Mouse (Mus musculus) E14TG2a.4 (cell line): ENCODE measurements around the gene Fbxo11.

Experiments
- CTCF ChIP-seq: conservative IDR thresholded peaks from 2 replicates; pipeline ENCODE4 v1.5.1; 2014; ENCODE audit warnings: low read length
- NANOG ChIP-seq: IDR thresholded peaks from 2 replicates; pipeline ENCODE4 v1.6.1; 2014; ENCODE audit warnings: borderline replicate concordance, low read length, mixed read lengths
- POU5F1 ChIP-seq: IDR thresholded peaks from 2 replicates; pipeline ENCODE4 v1.6.1; 2014; ENCODE audit warnings: low read length, borderline replicate concordance

GRCm38 (mm10) chr17:87985916-87986315, 79.2 kb downstream of the Fbxo11 start:
- TF ChIP-seq CTCF (no peak), POU5F1 (no peak), NANOG (no peak)
